Mouse (Mus musculus) hindbrain, embryonic 16.5 days (tissue): ENCODE results near the gene Bicra. TPM values are rescaled to one million over a fixed set of nuclear protein-coding genes. Genes with fewer than 3 reads are reported as not detected.
A peak's percentile ranks its signal among the peaks of the same experiment; 100 is the strongest.

Experiments
- ATAC-seq: fragments of 200-750 bp; cut with Nextera tagmentation; 2 replicates; pipeline ENCODE4 v1.8.0; 2017; ENCODE audit warnings: moderate TSS enrichment, moderate library complexity
- H3K27ac ChIP-seq: fragments of 300-500 bp; sonication (generic); 2 replicates; pipeline ENCODE4 v1.5.1; 2014; ENCODE audit warnings: low read depth, mild to moderate bottlenecking, control low read depth, low read length, moderate library complexity
- H3K27me3 ChIP-seq: fragments of 300-500 bp; sonication (generic); replicated peaks from 2 replicates; pipeline ENCODE4 v1.6.1; 2014; ENCODE audit warnings: low read length; ENCODE audit not compliant: control insufficient read depth, insufficient read depth
- H3K36me3 ChIP-seq: fragments of 300-500 bp; sonication (generic); 2 replicates; pipeline ENCODE4 v1.6.1; 2014; ENCODE audit warnings: mild to moderate bottlenecking, low read length, moderate library complexity, mixed read lengths; ENCODE audit not compliant: control insufficient read depth, insufficient read depth
- H3K4me1 ChIP-seq: fragments of 300-500 bp; sonication (generic); 2 replicates; pipeline ENCODE4 v1.6.1; 2014; ENCODE audit warnings: low read depth, low read length; ENCODE audit not compliant: control insufficient read depth, insufficient read depth
- H3K4me2 ChIP-seq: fragments of 300-500 bp; sonication (generic); 2 replicates; pipeline ENCODE4 v1.6.1; 2014; ENCODE audit warnings: mild to moderate bottlenecking, low read length, control low read depth, moderate library complexity
- H3K4me3 ChIP-seq: fragments of 300-500 bp; sonication (generic); 2 replicates; pipeline ENCODE4 v1.5.1; 2014; ENCODE audit warnings: mild to moderate bottlenecking, low read length, control low read depth, moderate library complexity
- H3K9ac ChIP-seq: fragments of 300-500 bp; sonication (generic); 2 replicates; pipeline ENCODE4 v1.6.1; 2014; ENCODE audit warnings: low read depth, mild to moderate bottlenecking, control low read depth, low read length, moderate library complexity
- H3K9me3 ChIP-seq: fragments of 300-500 bp; sonication (generic); 2 replicates; pipeline ENCODE4 v1.6.1; 2014; ENCODE audit warnings: mild to moderate bottlenecking, low read length, moderate library complexity; ENCODE audit not compliant: control insufficient read depth
- WGBS: fragments of 180-500 bp; shearing (Covaris S2); extraction: QIAGEN DNeasy Blood & Tissue Kit; methylation state at CpG from one replicate; pipeline ENCODE4 v1.1.7; 2014; 5-methylcytosine and 5-hydroxymethylcytosine counted together
- polyA plus RNA-seq: library from polyadenylated mRNA; unstranded; fragments of >200 nt; fragmentation: Nextera tagmentation; extraction: Ambion mirVana; gene quantifications from 2 replicates; pipeline ENCODE4 v1.2.1, GENCODE M21; 2015

Bicra gene
- polyA plus RNA-seq, 1 experiment from 2014 or later, result 5.0 TPM

DNA sequence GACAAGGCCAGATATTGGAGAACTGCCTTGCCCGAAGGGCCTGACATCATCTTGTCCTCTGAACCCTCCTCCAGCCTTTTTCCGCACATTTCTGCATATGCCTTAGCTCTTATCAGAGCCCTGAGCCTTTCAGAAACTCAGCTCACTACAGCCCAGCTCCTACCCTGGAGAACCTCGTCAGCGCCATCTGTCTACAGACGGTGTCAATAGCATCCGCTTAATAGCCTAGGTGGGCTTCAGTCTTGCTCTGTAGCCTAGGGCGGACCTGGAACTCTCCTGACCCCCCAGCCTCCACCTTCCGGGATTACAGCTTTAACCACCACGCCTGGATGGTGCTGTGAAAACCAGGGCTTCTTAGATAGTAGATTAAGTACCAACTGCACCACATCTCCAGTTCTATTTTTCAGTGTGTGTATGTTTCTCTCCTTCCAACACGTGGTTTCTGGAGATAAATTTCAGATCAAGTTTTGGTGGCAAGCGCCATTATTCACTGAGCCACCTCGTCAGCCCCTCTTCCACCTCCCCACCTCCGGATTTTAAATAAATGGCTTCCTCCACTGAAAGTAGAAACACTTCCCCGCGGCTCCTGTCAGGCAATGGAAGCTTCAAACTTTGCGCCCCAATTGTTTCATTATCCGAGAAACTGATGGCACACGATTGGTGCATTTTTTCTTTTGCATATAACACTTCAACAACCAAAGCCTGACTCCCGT is 4.3 kb upstream of the Bicra start:
- no peaks in the 10 kb centered on the region for H3K36me3 ChIP-seq
- H3K4me3 ChIP-seq, result peak overlapping the region; percentile 52
- peak overlapping the region; percentile 75 for H3K27ac ChIP-seq
- H3K27me3 ChIP-seq, result no peaks in the 10 kb centered on the region
- WGBS, result 6% methylated on average over 19 of the region's 19 CpGs
- H3K9ac ChIP-seq, result peak overlapping the region; percentile 58
- H3K4me2 ChIP-seq, result peak overlapping the region; percentile 81
- H3K4me1 ChIP-seq, result peaks cover 18% of the 10 kb centered on the region
- ATAC-seq, result no peak
- H3K9me3 ChIP-seq, result no peaks in the 10 kb centered on the region

DNA sequence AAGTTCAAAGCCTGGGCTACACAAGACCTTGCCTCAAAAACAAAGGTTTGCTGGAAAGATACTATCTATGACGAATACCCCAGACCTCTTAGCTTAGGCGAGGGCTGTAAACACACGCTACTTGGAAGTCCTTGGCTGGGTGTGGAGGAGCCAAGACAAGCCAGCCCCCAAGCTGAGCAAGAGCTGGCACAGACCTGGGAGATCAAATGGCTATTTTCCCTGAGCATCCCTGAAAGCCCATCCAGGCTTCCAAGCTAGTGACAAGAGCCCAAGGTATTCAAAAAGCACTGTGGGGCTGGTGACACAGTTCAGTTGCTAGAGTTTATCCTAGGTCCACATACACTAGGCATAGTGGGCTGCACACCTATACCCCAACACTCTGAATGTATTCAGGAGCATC is 2.9 kb upstream of the Bicra start:
- Histone ChIP-seq H3K4me3 (no peak overlapping the region), H3K9me3 (no peaks in the 10 kb centered on the region), H3K27ac (no peak overlapping the region), H3K4me1 (peaks cover 23% of the 10 kb centered on the region), H3K27me3 (no peaks in the 10 kb centered on the region), H3K9ac (no peak overlapping the region), H3K4me2 (no peak overlapping the region), H3K36me3 (no peaks in the 10 kb centered on the region)
- 91% methylated on average over 3 of the region's 3 CpGs for WGBS
- no peak for ATAC-seq

DNA sequence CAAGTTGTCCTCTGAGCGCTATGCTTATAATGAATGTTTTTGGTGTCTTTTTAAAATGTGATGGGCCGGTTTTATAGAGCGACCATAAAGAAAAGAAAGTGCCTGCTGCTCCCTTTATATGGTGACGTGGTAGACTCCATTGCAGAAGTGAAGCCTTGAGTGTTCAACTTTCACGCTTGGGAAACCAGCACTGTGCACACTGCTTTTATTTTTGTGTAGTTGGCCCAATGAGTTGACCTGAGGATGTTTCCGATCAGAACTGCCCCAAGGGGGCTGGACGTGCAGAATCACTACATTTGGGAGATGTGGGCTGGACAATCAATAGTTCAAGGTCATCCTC is 1.8 kb upstream of the Bicra start:
- H3K4me1 ChIP-seq, result peaks cover 33% of the 10 kb centered on the region
- no peak for ATAC-seq
- H3K36me3 ChIP-seq, result no peaks in the 10 kb centered on the region
- H3K27me3 ChIP-seq, result no peaks in the 10 kb centered on the region
- H3K4me3 ChIP-seq, result peak overlapping the region; percentile 86
- H3K9ac ChIP-seq, result peak overlapping the region; percentile 81
- WGBS, result 81% methylated on average over 7 of the region's 7 CpGs
- peak overlapping the region; percentile 87 for H3K4me2 ChIP-seq
- no peaks in the 10 kb centered on the region for H3K9me3 ChIP-seq
- no peak overlapping the region for H3K27ac ChIP-seq

- Histone ChIP-seq H3K4me3 (peak overlapping the region; percentile 86), H3K27ac (peak overlapping the region; percentile 91), H3K27me3 (no peaks in the 10 kb centered on the region), H3K4me1 (peaks cover 40% of the 10 kb centered on the region), H3K9me3 (no peaks in the 10 kb centered on the region), H3K4me2 (peak overlapping the region; percentile 87), H3K36me3 (no peaks in the 10 kb centered on the region), H3K9ac (peak overlapping the region; percentile 81)
- ATAC-seq, result no peak
- WGBS, result 7% methylated on average over 36 of the region's 36 CpGs
Observed at GRCm38 (mm10) chr7:16048675-16049575, 1.2 kb upstream of the Bicra start.

- H3K9me3 ChIP-seq, result no peaks in the 10 kb centered on the region
- H3K4me2 ChIP-seq, result peak overlapping the region; percentile 87
- no peaks in the 10 kb centered on the region for H3K27me3 ChIP-seq
- under 1% methylated on average over 20 of the region's 20 CpGs for WGBS
- no peaks in the 10 kb centered on the region for H3K36me3 ChIP-seq
- ATAC-seq, result peak; percentile 88
- peak overlapping the region; percentile 98 for H3K9ac ChIP-seq
- peak overlapping the region; percentile 98 for H3K27ac ChIP-seq
- peak overlapping the region; percentile 86 for H3K4me3 ChIP-seq
- peaks cover 44% of the 10 kb centered on the region for H3K4me1 ChIP-seq
Observed at GRCm38 (mm10) chr7:16048164-16048564, 443 bp upstream of the Bicra start.

GRCm38 (mm10) chr7:16046481-16047337 is 1.0 kb downstream of the Bicra start:
- H3K4me2 ChIP-seq, result peak overlapping the region; percentile 71
- no peaks in the 10 kb centered on the region for H3K9me3 ChIP-seq
- H3K36me3 ChIP-seq, result no peaks in the 10 kb centered on the region
- peak overlapping the region; percentile 86 for H3K4me3 ChIP-seq
- WGBS, result under 1% methylated on average over 36 of the region's 46 CpGs
- H3K27me3 ChIP-seq, result no peaks in the 10 kb centered on the region
- peaks cover 42% of the 10 kb centered on the region for H3K4me1 ChIP-seq
- peak overlapping the region; percentile 98 for H3K9ac ChIP-seq
- ATAC-seq, result peak; percentile 30
- H3K27ac ChIP-seq, result peak overlapping the region; percentile 98

DNA sequence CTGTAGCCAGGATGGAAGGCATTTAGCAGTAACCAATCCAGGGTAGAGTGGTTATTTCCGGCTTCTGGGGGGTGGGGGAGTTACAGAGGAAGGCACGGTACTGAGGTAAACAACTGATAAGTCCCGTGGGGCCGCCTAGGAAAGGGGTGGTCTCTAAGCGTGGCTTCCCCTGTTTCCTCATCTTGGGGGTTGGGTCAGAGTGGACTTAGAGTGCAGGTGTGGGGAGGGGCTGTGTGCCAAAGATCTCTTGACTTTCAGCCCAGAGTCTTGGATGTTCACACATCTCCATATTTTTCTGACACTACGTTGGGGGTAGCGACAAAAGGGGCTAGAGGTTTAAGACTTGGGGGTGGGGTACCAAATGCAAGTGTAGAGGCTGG is 1.6 kb downstream of the Bicra start:
- peak overlapping the region; percentile 71 for H3K4me2 ChIP-seq
- H3K27ac ChIP-seq, result peak overlapping the region; percentile 98
- no peaks in the 10 kb centered on the region for H3K9me3 ChIP-seq
- no peaks in the 10 kb centered on the region for H3K27me3 ChIP-seq
- H3K4me1 ChIP-seq, result peaks cover 42% of the 10 kb centered on the region
- H3K36me3 ChIP-seq, result no peaks in the 10 kb centered on the region
- peak overlapping the region; percentile 86 for H3K4me3 ChIP-seq
- peak overlapping the region; percentile 98 for H3K9ac ChIP-seq
- ATAC-seq, result no peak; the same call in 1 of the 2 replicates
- 0% methylated on average over 7 of the region's 7 CpGs for WGBS

GRCm38 (mm10) chr7:16045538-16045937 is 2.2 kb downstream of the Bicra start:
- no peak for ATAC-seq
- Histone ChIP-seq H3K27ac (peak overlapping the region; percentile 98; the same call in 1 of the 2 replicates), H3K9me3 (no peaks in the 10 kb centered on the region), H3K4me2 (peak overlapping the region; percentile 71), H3K4me1 (peaks cover 42% of the 10 kb centered on the region), H3K36me3 (no peaks in the 10 kb centered on the region), H3K4me3 (no peak overlapping the region), H3K9ac (peak overlapping the region; percentile 98; the same call in 1 of the 2 replicates), H3K27me3 (no peaks in the 10 kb centered on the region)
- WGBS, result 58% methylated on average over 2 of the region's 2 CpGs
